Mouse (Mus musculus) liver, embryonic 14.5 days (tissue): Measurements from ENCODE around the gene Tgfbr1.

Experiments used
- CTCF ChIP-seq: IDR thresholded peaks from 2 replicates; pipeline ENCODE4 v1.5.1; 2016; ENCODE audit warnings: antibody characterized with exemption, low read depth, control low read depth
- EP300 ChIP-seq: IDR thresholded peaks from 2 replicates; pipeline ENCODE4 v1.6.1; 2016; ENCODE audit warnings: antibody characterized with exemption, low read depth

GRCm38 (mm10) chr4:47396251-47396650 lies 43.2 kb downstream of the Tgfbr1 start:
- no peak for TF ChIP-seq CTCF
- no peak for TF ChIP-seq EP300
